Mouse (Mus musculus) layer of hippocampus, postnatal 36 days (tissue): Measurements from ENCODE around the gene Sprr1b. TPM values are rescaled to one million over a fixed set of nuclear protein-coding genes. Genes with fewer than 3 reads are reported as not detected.
"Not testable (repeated sequence)": the region's sequence is repeated elsewhere in the genome, so short reads cannot be mapped to it uniquely, and the experiment has no call there.

Experiments
- DNase-seq, 2 experiments: peaks; one replicate each; pipeline ENCODE4 v3.0.0; 2022
- total RNA-seq, 2 experiments: library from RNA; stranded (reverse); gene quantifications; 2 replicates each; pipeline ENCODE4 v1.2.3; 2021

The Sprr1b gene
- total RNA-seq, result not detected

DNA sequence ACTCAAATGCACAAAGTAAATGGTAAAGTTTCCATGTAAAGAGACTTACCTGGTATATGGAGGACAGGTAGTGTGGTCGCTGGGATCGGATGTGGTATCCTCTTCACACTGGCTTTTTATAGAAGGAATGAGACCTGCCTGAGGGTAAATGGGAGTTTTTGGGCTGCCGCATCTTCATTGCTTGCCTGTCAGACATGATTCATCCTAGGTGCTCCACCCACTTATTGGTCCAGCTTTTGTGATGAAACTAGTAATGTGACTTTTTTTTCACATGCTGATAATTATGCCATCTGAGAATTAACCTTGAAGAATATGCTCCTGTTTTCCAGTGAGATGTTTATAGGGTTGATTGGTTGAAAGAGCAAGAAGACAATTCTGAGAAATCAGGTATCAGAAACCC, at the start of gene Sprr1b:
Gene Sprr1b (minus strand): TSS at position 101 of the 400 bp plus-strand sequence.
- no peak for DNase-seq

DNA sequence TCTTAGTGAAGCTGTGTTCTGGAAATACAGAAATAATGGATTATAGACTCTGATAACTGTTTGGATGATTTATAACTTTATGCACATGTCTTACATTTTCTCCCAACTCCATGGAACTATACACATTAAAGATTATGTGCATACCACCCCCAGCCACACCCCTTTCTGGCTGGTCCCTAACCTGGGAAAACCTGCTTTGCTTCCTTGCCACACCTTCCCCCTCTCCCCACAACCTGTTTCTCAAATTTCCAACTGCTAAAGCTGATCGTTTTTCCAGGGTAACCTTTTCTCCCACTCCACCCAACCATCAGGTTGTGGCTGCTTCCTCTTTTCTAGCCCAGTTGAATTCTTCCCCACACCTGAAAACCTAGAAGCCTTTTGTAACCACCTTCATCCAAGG, 47.7 kb upstream of the Sprr1b start:
- no peak for DNase-seq

DNA sequence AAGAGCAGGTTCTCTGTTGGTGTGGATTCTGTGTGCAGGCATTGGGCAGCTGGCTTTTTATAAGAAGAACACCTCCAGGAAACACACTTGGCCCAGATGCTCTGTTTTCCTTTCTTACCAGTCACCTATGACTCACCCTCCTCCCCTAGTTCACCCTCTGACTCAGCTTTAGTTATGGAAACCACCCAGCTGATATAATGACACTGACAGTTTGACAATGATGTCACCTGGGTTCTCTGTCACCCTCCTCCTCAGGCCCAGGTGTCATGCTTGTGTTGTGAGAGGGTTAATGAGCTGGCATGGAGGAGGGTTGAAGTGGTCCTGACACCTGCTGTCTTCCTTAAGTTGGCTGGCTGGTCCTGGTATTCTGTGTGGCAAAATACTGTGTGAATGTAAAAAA, 47.3 kb upstream of the Sprr1b start, which contains the start of gene Sprr1a:
Gene Sprr1a (minus strand): TSS at position 33 of the 400 bp plus-strand sequence.
- DNase-seq, result no peak

GRCm38 (mm10) chr3:92481249-92481648, 42.7 kb upstream of the Sprr1b start:
- DNase-seq, result not testable (repeated sequence)

DNA sequence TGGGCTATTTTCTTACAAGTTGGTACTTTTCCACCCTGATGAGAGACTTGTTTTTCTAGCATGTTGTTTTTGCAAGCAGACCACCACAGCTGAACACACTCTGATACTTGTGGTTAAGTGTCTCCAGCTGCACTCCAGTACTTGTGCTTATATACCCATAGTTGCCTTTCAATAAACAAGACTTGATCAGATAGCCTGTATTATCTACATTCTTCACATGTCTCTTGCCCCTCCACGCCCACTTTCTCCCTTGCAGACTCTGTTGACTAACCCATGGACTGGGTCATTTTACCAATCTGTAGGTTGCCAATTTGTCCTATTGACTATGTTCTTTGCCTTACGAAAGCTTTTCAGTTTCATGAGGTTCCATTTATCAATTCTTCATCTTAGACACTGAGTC, 31.5 kb upstream of the Sprr1b start:
- no peak for DNase-seq

DNA sequence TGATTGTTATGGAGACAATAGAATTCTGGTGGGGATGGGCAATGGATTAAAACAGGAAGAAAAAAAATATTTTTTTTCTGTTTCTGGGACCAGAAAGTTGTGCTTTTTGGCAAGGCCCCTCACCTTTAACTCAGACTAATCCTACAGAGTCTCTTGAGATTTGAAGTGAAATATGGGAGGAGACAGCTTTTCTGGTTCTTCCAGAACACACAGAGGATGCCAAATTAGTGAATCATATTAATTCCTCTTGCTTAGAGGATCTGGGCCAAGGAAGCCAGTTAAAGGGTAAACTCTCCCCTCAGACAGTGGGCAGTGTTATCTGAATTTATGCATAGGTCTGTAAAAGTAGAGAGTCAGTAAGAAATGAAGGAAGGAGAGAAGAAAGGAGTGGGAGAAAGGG, 28.8 kb upstream of the Sprr1b start:
- DNase-seq, result no peak

DNA sequence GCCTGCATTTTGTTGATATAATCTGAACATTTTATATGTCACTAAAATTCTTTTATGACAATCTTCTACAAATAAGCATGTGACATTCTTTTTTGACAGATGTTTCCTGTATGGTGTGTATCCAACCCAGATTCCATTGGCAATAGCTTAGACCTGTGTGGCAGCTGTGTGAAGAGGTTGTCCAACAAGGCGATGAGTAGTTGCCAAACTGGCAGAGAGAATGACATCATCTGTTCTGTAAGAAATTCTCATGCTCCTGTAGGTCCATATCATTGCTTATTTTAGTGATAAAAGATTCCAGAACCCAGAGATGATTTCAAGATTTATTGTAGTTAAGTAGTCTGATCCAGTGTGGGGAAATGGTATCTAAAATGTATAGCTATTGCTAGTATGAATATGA, 28.0 kb upstream of the Sprr1b start:
- DNase-seq, result no peak

DNA sequence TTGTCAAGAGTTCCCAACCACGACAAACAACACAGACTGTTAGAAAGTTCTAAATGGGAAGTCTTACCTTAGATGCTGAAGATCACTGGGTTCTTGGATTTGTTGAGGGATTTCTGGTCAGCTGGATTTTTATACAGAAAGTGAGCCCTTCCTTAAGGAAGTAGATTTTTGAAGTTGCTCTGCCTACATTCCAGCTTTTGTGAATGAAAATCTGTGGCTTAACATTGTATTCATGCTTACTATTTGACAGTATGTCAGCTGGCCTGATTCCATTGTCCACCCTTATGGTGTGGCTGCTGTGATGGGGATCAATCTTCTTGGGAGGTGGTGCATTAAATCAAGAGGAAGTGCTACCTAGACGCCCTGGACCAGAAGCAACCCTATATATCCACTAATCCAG, 20.0 kb upstream of the Sprr1b start, which contains the start of gene Sprr3:
Gene Sprr3 (minus strand): TSS at position 101 of the 400 bp plus-strand sequence.
- DNase-seq, result no peak

DNA sequence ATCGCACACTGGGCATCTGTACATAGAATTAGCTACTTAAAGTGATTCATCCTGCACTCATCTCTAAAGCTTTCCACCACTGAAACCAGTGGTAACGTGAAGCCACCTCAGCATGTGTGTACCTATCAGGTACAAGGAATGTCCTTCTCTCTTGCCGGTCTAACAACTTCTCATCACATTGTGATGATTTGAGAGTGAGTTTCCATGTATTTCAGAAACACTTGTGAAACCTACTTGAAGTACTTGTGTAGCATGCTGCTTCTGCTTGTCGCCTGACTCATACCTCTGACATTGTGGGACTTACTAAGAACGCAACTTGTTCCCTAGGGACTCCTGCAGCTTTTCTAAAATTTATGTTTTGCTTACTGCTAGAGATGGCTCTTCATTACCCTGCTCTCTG, 16.6 kb upstream of the Sprr1b start:
- no peak for DNase-seq

DNA sequence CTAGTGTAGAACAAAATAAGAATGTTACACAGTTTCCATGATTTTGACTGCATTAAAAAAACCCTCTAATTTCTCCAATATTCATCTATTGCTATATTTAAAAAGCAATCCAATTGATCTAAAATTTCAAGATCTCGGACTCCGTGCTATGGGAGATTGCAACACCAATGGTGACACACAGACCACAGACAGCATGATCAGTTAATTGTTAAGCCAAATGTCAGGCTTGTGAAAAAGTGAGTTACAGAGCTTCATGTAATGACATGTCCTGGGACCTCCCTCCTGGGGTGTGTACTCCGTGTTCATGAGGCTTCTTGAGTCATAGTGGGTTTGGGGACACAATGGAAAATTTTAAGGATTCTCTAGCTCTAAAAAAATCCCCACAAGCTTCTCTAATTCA, 1.6 kb upstream of the Sprr1b start:
- DNase-seq, result no peak

DNA sequence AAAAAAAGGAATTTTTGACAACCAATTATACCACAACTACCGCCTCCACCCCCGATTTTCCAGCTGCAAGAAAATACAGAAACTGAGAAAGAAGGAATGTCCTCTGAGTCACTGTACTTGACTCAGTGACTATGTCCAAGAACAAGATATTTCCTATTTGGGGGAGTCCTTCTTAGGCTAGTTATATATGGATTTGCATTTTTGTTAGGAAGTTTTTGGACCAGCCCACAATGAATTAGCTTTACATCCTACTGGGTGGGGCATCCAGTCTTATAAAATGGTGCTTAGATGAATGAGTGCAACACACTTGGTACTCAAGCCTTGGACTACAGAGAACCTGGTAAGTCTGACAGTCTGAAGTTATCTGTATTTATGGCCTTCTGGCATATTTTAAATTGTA, 6.3 kb downstream of the Sprr1b start, which contains the start of gene Sprr2k:
Gene Sprr2k (plus strand): TSS at position 301 of the 400 bp plus-strand sequence.
- no peak for DNase-seq

DNA sequence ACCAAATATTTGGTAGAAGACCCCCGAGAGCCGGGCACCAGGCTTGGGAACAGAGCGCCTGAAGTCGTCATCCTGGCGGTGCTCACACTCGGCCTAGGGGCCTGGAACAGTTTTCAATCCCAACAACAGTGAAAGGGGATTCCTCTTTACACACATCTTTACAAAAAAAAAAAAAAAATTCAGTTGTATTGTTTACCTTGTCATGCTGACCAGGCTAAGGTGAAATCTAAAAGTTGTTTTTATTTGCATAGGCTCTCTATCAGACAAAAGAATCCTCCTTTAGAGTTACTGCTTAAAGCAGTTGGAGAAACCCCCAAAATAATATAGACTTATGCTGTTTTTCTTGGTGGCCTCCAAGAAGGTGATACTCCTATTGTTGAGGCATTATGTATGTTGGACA, 9.3 kb downstream of the Sprr1b start, which contains the start of gene Gm9774:
Gene Gm9774 (minus strand): TSS at position 101 of the 400 bp plus-strand sequence.
- DNase-seq, result no peak

- DNase-seq, result no peak
Observed at GRCm38 (mm10) chr3:92417782-92418181, 20.8 kb downstream of the Sprr1b start, which contains the start of gene Sprr2j-ps. Gene Sprr2j-ps (plus strand): TSS chr3:92418082.

DNA sequence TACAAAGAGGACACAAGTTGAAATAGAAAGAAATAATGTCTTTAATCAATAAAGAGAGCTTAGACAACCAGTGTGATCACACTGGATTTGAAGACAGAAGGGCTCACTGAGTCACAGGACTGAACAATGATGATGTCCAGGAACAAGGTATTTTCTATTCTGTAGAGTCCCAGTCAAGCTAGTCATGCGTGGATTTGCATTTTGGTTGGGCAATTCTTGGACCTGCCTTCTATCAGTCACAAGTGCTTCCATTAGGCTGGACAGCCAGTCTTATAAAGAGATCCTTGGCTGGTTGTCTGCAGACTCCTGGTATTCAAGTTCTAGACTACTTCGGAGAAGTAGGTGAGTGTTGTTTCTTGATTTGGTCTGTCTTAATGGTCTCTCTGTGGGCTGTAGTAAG, 30.9 kb downstream of the Sprr1b start, which contains the start of gene Sprr2i:
Gene Sprr2i (plus strand): TSS at position 301 of the 400 bp plus-strand sequence.
- no peak for DNase-seq

DNA sequence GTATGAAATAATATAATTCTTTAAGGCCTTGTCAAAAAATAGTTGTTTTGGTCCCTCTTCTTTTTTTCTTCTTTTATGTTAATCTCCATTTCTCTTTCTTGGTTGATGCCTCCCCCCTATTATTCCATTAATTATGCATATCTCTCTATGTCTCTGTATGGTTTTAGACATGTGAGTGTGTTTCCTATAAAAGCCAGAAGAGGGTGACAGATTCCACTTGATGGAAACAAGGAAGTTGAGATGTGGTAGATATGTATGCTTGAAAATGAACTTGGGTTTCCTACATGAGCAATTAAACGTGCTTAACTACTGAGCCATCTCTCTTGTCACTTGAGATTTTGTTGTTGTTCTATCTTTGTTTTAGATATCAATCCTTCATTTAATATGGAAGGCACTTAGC, 44.3 kb downstream of the Sprr1b start:
- no peak for DNase-seq

Other genes starting within 250 kb of the Sprr1b start
- not detected for gene Sprr2a1, start 223.0 kb downstream of the Sprr1b start, total RNA-seq
- not detected for gene Sprr2a2, start 222.9 kb downstream of the Sprr1b start, total RNA-seq
- gene Sprr2a3, start 153.4 kb downstream of the Sprr1b start, total RNA-seq, result not detected
- gene Sprr2b, start 122.2 kb downstream of the Sprr1b start, total RNA-seq, result not detected
- not detected for gene Sprr2d, start 99.6 kb downstream of the Sprr1b start, total RNA-seq
- gene Sprr2e, start 86.6 kb downstream of the Sprr1b start, total RNA-seq, result not detected
- not detected for gene Sprr2f, start 73.6 kb downstream of the Sprr1b start, total RNA-seq
- not detected for gene Sprr2h, start 53.1 kb downstream of the Sprr1b start, total RNA-seq
- not detected for gene Sprr2i, start 30.8 kb downstream of the Sprr1b start, total RNA-seq
- gene Sprr2j-ps, start 20.7 kb downstream of the Sprr1b start, total RNA-seq, result not detected
- 1 to 10 TPM; 1.2 to 3.7 TPM for gene Gm9774, start 9.4 kb downstream of the Sprr1b start, total RNA-seq
- not detected for gene Sprr2k, start 6.2 kb downstream of the Sprr1b start, total RNA-seq
- not detected for gene Sprr3, start 19.9 kb upstream of the Sprr1b start, total RNA-seq
- not detected for gene Sprr1a, start 47.1 kb upstream of the Sprr1b start, total RNA-seq
- gene Sprr4, start 61.7 kb upstream of the Sprr1b start, total RNA-seq, result not detected
- gene 2310046K23Rik, start 95.7 kb upstream of the Sprr1b start, total RNA-seq, result not detected
- gene Ivl, start 134.9 kb upstream of the Sprr1b start, total RNA-seq, result not detected
- gene Smcp, start 150.2 kb upstream of the Sprr1b start, total RNA-seq, result not detected
- not detected for gene 2210017I01Rik, start 168.7 kb upstream of the Sprr1b start, total RNA-seq
- not detected for gene Lce6a, start 182.9 kb upstream of the Sprr1b start, total RNA-seq
- not detected for gene Lce1a1, start 209.5 kb upstream of the Sprr1b start, total RNA-seq
- gene Lce1b, start 218.1 kb upstream of the Sprr1b start, total RNA-seq, result not detected
- gene Lce1a2, start 231.5 kb upstream of the Sprr1b start, total RNA-seq, result not detected
- gene Lce1c, start 240.5 kb upstream of the Sprr1b start, total RNA-seq, result not detected
- not detected for gene Lce1d, start 248.4 kb upstream of the Sprr1b start, total RNA-seq